Mouse (Mus musculus): ENCODE measurements at regions not wholly inside any gene's neighbourhood (a gene's known extent, or its start where the extent isn't known, plus 50 kb on each side); places are given as distances from the start of the nearest gene placed in this dataset.

- no peak for TF ChIP-seq POLR2AphosphoS5 (IDR thresholded peaks at IDR 0.05; ENCODE audit: insufficient replicate concordance, low read depth, low read length)
- no peak for TF ChIP-seq GATA1 (IDR thresholded peaks at IDR 0.05; ENCODE audit: borderline replicate concordance, low read length)
- TF ChIP-seq CTCF (IDR thresholded peaks at IDR 0.05; ENCODE audit: low read depth, low read length), result no peak
- no peak for TF ChIP-seq TAL1 (conservative IDR thresholded peaks at IDR 0.05; ENCODE audit: low read depth, low read length)
- TF ChIP-seq GATA2 (IDR thresholded peaks at IDR 0.05; ENCODE audit: borderline replicate concordance, low read depth, low read length), result no peak
- H3K9me3 ChIP-seq (replicated peaks), result no peaks in the 10 kb centered on the region
These were observed 221.6 kb upstream of the Runx1 start for GRCm38 (mm10) chr16:93047594-93047993.

GRCm38 (mm10) chr16:93046221-93046620 lies 220.3 kb upstream of the Runx1 start:
- no peak for DNase-seq (ENCODE audit: low spot score)

More at GRCm38 (mm10) chr16:93047594-93047993, 221.6 kb upstream of the Runx1 start:
- Histone ChIP-seq H3K4me3 (ENCODE audit: low read depth, low read length) (no peak overlapping the region), H3K36me3 (replicated peaks) (no peaks in the 10 kb centered on the region), H3K27me3 (ENCODE audit: insufficient read depth, low read length) (peaks cover 42% of the 10 kb centered on the region), H3K4me1 (ENCODE audit: insufficient read depth, low read depth, low read length) (peaks cover 4% of the 10 kb centered on the region)
- ATAC-seq (ENCODE audit: extremely low read depth, insufficient number of reproducible peaks, low FRiP score, poor library complexity, severe bottlenecking) (no peak), DNase-seq (ENCODE audit: low spot score) (no peak)

GRCm38 (mm10) chr16:93043355-93043754 lies 217.4 kb upstream of the Runx1 start:
- Histone ChIP-seq H3K9me3 (replicated peaks) (peaks cover 6% of the 10 kb centered on the region), H3K4me1 (ENCODE audit: insufficient read depth, low read depth, low read length) (no peaks in the 10 kb centered on the region), H3K27me3 (ENCODE audit: insufficient read depth, low read length) (peaks cover 36% of the 10 kb centered on the region), H3K4me3 (ENCODE audit: low read depth, low read length) (no peak overlapping the region), H3K36me3 (replicated peaks) (no peaks in the 10 kb centered on the region)
- no peak for DNase-seq (ENCODE audit: low spot score)
- no peak for ATAC-seq (ENCODE audit: extremely low read depth, insufficient number of reproducible peaks, low FRiP score, poor library complexity, severe bottlenecking)
- TF ChIP-seq CTCF (IDR thresholded peaks at IDR 0.05; ENCODE audit: low read depth, low read length) (no peak), POLR2AphosphoS5 (IDR thresholded peaks at IDR 0.05; ENCODE audit: insufficient replicate concordance, low read depth, low read length) (no peak), GATA2 (IDR thresholded peaks at IDR 0.05; ENCODE audit: borderline replicate concordance, low read depth, low read length) (no peak), GATA1 (IDR thresholded peaks at IDR 0.05; ENCODE audit: borderline replicate concordance, low read length) (no peak), TAL1 (conservative IDR thresholded peaks at IDR 0.05; ENCODE audit: low read depth, low read length) (no peak)

More at GRCm38 (mm10) chr16:93046221-93046620, 220.3 kb upstream of the Runx1 start:
- Histone ChIP-seq H3K36me3 (replicated peaks) (no peaks in the 10 kb centered on the region), H3K4me1 (ENCODE audit: insufficient read depth, low read depth, low read length) (no peaks in the 10 kb centered on the region), H3K4me3 (ENCODE audit: low read depth, low read length) (no peak overlapping the region), H3K9me3 (replicated peaks) (no peaks in the 10 kb centered on the region), H3K27me3 (ENCODE audit: insufficient read depth, low read length) (peaks cover 38% of the 10 kb centered on the region)
- no peak for TF ChIP-seq POLR2AphosphoS5 (IDR thresholded peaks at IDR 0.05; ENCODE audit: insufficient replicate concordance, low read depth, low read length)
- no peak for TF ChIP-seq GATA1 (IDR thresholded peaks at IDR 0.05; ENCODE audit: borderline replicate concordance, low read length)
- no peak for TF ChIP-seq TAL1 (conservative IDR thresholded peaks at IDR 0.05; ENCODE audit: low read depth, low read length)
- no peak for TF ChIP-seq CTCF (IDR thresholded peaks at IDR 0.05; ENCODE audit: low read depth, low read length)
- TF ChIP-seq GATA2 (IDR thresholded peaks at IDR 0.05; ENCODE audit: borderline replicate concordance, low read depth, low read length), result no peak
- ATAC-seq (ENCODE audit: extremely low read depth, insufficient number of reproducible peaks, low FRiP score, poor library complexity, severe bottlenecking), result no peak

DNA sequence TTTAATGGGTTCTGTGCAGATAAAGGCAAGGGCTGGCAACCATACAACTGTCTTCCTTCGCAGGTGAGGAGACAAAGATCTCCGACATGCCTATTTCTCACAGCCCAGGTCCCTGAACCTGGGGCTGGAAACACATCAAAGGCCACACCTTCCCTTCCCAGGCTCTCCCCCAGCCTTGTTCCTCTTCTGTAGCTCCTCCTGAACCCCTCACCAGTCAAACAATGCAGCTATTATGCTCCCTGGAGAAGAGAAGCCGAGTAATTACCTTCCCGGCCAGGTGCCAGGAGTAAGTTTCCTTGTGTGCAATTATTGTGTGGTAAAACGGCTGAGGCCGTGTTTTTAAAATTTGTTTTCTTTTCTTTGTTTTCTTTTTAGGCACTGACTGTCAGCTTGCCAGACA lies 217.0 kb upstream of the Runx1 start:
- TF ChIP-seq CTCF (IDR thresholded peaks at IDR 0.05; ENCODE audit: low read depth, low read length) (no peak), GATA1 (IDR thresholded peaks at IDR 0.05; ENCODE audit: borderline replicate concordance, low read length) (no peak), GATA2 (IDR thresholded peaks at IDR 0.05; ENCODE audit: borderline replicate concordance, low read depth, low read length) (no peak), TAL1 (conservative IDR thresholded peaks at IDR 0.05; ENCODE audit: low read depth, low read length) (no peak), POLR2AphosphoS5 (IDR thresholded peaks at IDR 0.05; ENCODE audit: insufficient replicate concordance, low read depth, low read length) (no peak)
- no peak for ATAC-seq (ENCODE audit: extremely low read depth, insufficient number of reproducible peaks, low FRiP score, poor library complexity, severe bottlenecking)
- Histone ChIP-seq H3K4me3 (ENCODE audit: low read depth, low read length) (no peak overlapping the region), H3K36me3 (replicated peaks) (no peaks in the 10 kb centered on the region), H3K4me1 (ENCODE audit: insufficient read depth, low read depth, low read length) (no peaks in the 10 kb centered on the region), H3K9me3 (replicated peaks) (peaks cover 6% of the 10 kb centered on the region), H3K27me3 (ENCODE audit: insufficient read depth, low read length) (peaks cover 36% of the 10 kb centered on the region)
- no peak for DNase-seq (ENCODE audit: low spot score)

DNA sequence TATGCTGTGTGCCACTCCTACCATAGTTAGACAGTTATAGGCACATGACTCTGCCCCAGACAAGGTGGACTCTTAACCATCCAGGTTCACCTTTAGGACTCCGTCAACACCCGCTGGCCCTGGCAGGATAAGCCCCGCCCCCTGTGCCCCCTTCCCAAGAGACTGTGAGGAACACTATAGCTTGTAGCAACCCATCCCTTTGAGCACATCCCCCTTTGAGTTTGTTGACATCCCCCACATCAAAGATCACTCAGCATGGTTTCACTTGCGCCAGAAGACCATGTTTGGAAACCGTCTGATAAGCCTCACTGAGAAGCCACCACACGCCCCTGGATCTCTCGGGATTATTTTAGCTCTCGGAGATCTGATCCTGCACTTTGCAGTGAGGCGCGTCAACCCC lies 216.5 kb upstream of the Runx1 start:
- no peak for ATAC-seq (ENCODE audit: extremely low read depth, insufficient number of reproducible peaks, low FRiP score, poor library complexity, severe bottlenecking)
- Histone ChIP-seq H3K9me3 (replicated peaks) (peaks cover 6% of the 10 kb centered on the region), H3K4me3 (ENCODE audit: low read depth, low read length) (no peak overlapping the region), H3K27me3 (ENCODE audit: insufficient read depth, low read length) (peaks cover 38% of the 10 kb centered on the region), H3K36me3 (replicated peaks) (no peaks in the 10 kb centered on the region), H3K4me1 (ENCODE audit: insufficient read depth, low read depth, low read length) (no peaks in the 10 kb centered on the region)
- no peak for DNase-seq (ENCODE audit: low spot score)
- TF ChIP-seq POLR2AphosphoS5 (IDR thresholded peaks at IDR 0.05; ENCODE audit: insufficient replicate concordance, low read depth, low read length) (no peak), CTCF (IDR thresholded peaks at IDR 0.05; ENCODE audit: low read depth, low read length) (no peak), GATA1 (IDR thresholded peaks at IDR 0.05; ENCODE audit: borderline replicate concordance, low read length) (no peak), GATA2 (IDR thresholded peaks at IDR 0.05; ENCODE audit: borderline replicate concordance, low read depth, low read length) (no peak), TAL1 (conservative IDR thresholded peaks at IDR 0.05; ENCODE audit: low read depth, low read length) (no peak)

DNA sequence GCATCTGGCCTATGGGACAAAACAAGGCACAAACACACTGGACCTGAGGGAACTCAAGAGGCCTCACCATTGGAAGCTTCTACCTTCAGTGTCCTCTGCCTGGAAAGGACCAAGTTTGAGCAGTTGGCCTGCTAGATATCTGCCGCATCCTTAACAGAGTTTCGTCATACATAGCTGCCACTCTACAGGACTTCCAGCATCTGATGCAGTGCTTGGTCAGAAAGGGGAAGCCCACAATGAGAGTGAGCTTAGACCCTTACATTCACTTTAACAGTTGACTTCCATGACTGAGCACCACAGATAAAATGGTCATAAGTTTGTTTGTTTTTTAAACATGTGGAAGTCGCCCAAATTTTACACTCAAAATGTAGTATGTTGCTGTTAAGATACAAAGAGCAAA lies 215.9 kb upstream of the Runx1 start:
- no peaks in the 10 kb centered on the region for H3K36me3 ChIP-seq (replicated peaks)
- H3K4me1 ChIP-seq (ENCODE audit: insufficient read depth, low read depth, low read length), result no peaks in the 10 kb centered on the region
- ATAC-seq (ENCODE audit: extremely low read depth, insufficient number of reproducible peaks, low FRiP score, poor library complexity, severe bottlenecking) (no peak), DNase-seq (ENCODE audit: low spot score) (no peak)
- H3K4me3 ChIP-seq (ENCODE audit: low read depth, low read length), result no peak overlapping the region
- no peak for TF ChIP-seq CTCF (IDR thresholded peaks at IDR 0.05; ENCODE audit: low read depth, low read length)
- TF ChIP-seq GATA2 (IDR thresholded peaks at IDR 0.05; ENCODE audit: borderline replicate concordance, low read depth, low read length), result no peak
- no peak for TF ChIP-seq POLR2AphosphoS5 (IDR thresholded peaks at IDR 0.05; ENCODE audit: insufficient replicate concordance, low read depth, low read length)
- TF ChIP-seq GATA1 (IDR thresholded peaks at IDR 0.05; ENCODE audit: borderline replicate concordance, low read length), result no peak
- no peak for TF ChIP-seq TAL1 (conservative IDR thresholded peaks at IDR 0.05; ENCODE audit: low read depth, low read length)
- peaks cover 6% of the 10 kb centered on the region for H3K9me3 ChIP-seq (replicated peaks)
- H3K27me3 ChIP-seq (ENCODE audit: insufficient read depth, low read length), result peaks cover 34% of the 10 kb centered on the region
